Mouse (Mus musculus): Measurements from ENCODE around the gene Eef1b2. TPM values are rescaled to one million over a fixed set of nuclear protein-coding genes. Genes with fewer than 3 reads are reported as not detected.

Eef1b2 gene
- polyA plus RNA-seq (2014; fragmentation: Illumina TruSeq; extraction: RNeasy Lipid Tissue Mini Kit (QIAGEN cat#74804); ENCODE audit: low read depth, low replicate concordance): 832 TPM

GRCm38 (mm10) chr1:63176604-63177421 is at the start of gene Eef1b2, which contains the start of gene Ndufs1:
Gene Eef1b2, plus strand, starts transcription at chr1:63176825.
Gene Ndufs1, minus strand, starts transcription at chr1:63176833.

GRCm38 (mm10) chr1:63214271-63214558 is 37.6 kb downstream of the Eef1b2 start, which contains the start of gene Gpr1:
Gene Gpr1, minus strand, starts transcription at chr1:63214543.

Other genes starting within 250 kb of the Eef1b2 start
- 5.9 TPM for gene Ino80d, start 62.2 kb upstream of the Eef1b2 start, polyA plus RNA-seq (2014; fragmentation: Illumina TruSeq; extraction: RNeasy Lipid Tissue Mini Kit (QIAGEN cat#74804); ENCODE audit: low read depth, low replicate concordance)
- 67.4 TPM for gene Ndufs1, start within 50 bp of the Eef1b2 start, polyA plus RNA-seq (2014; fragmentation: Illumina TruSeq; extraction: RNeasy Lipid Tissue Mini Kit (QIAGEN cat#74804); ENCODE audit: low read depth, low replicate concordance)
- gene Gpr1, start 37.7 kb downstream of the Eef1b2 start, polyA plus RNA-seq (2014; fragmentation: Illumina TruSeq; extraction: RNeasy Lipid Tissue Mini Kit (QIAGEN cat#74804); ENCODE audit: low read depth, low replicate concordance): 0.46 TPM
- gene Zdbf2, start 96.4 kb downstream of the Eef1b2 start, polyA plus RNA-seq (2014; fragmentation: Illumina TruSeq; extraction: RNeasy Lipid Tissue Mini Kit (QIAGEN cat#74804); ENCODE audit: low read depth, low replicate concordance): 0.72 TPM